Mouse (Mus musculus): ENCODE data around the gene Il11ra2. TPM values are rescaled to one million over a fixed set of nuclear protein-coding genes. Genes with fewer than 3 reads are reported as not detected.

Gene Il11ra2
- polyA plus RNA-seq (2017; shearing (Covaris generic)) = not detected

GRCm38 (mm10) chr4:42661793-42662192 lies at the start of gene Il11ra2:
TSS of gene Il11ra2 (minus strand) at chr4:42661893.

GRCm38 (mm10) chr4:42654951-42655350 lies 6.7 kb downstream of the Il11ra2 start, which contains the start of gene Ccl27b:
TSS of gene Ccl27b (plus strand) at chr4:42655251.

DNA sequence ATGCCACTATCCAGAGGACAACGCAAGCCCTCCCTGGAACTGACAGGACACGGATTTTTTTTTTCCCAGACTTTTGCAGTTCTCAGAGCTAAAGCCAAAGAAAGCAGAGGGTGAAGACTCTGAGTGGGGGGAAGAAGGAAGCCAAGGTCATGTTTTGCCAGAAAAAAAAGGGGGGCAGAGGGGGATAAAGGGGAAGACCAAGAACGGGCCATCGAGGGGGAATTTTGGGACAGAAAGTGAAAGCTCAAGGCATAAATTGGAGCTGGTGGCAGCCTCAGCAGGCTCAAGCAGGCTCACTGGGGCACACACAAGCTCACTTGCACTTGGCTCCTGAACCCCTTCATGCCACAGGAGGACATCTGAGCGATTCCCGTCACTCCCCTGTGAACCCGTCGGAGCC lies 32.3 kb downstream of the Il11ra2 start, which contains the start of gene Gm2564:
Gene Gm2564, plus strand, starts transcription at position 301 of the 400 bp plus-strand sequence.

GRCm38 (mm10) chr4:42611895-42612294 lies 49.8 kb downstream of the Il11ra2 start, which contains the start of gene Gm10591:
TSS of gene Gm10591 (plus strand) at chr4:42612195.

Other genes with a start within 250 kb of the Il11ra2 start
- gene Gm21586, start 222.5 kb downstream of the Il11ra2 start, polyA plus RNA-seq (2017; shearing (Covaris generic)) = not detected
- not detected for gene Gm2163, start 195.1 kb downstream of the Il11ra2 start, polyA plus RNA-seq (2017; shearing (Covaris generic))
- not detected for gene Fam205a2, start 133.7 kb downstream of the Il11ra2 start, polyA plus RNA-seq (2017; shearing (Covaris generic))
- not detected for gene Gm10591, start 49.7 kb downstream of the Il11ra2 start, polyA plus RNA-seq (2017; shearing (Covaris generic))
- under 1 TPM in 1 of 2 experiments, not detected in 1; 0.95 TPM for gene Gm2564, start 32.2 kb downstream of the Il11ra2 start, polyA plus RNA-seq (2017; shearing (Covaris generic))
- gene Ccl27b, start 6.6 kb downstream of the Il11ra2 start, polyA plus RNA-seq (2017; shearing (Covaris generic)) = not detected
- gene 4930578G10Rik, start 73.7 kb upstream of the Il11ra2 start, polyA plus RNA-seq (2017; shearing (Covaris generic)) = under 1 TPM in 1 of 2 experiments, not detected in 1; 0.54 TPM
- not detected for gene Ccl19, start 94.7 kb upstream of the Il11ra2 start, polyA plus RNA-seq (2017; shearing (Covaris generic))
- gene Ccl21a, start 112.1 kb upstream of the Il11ra2 start, polyA plus RNA-seq (2017; shearing (Covaris generic)) = 1 to 10 TPM in 1 of 2 experiments, under 1 TPM in 1; 0.48 to 9.3 TPM
- not detected for gene Fam205a1, start 192.0 kb upstream of the Il11ra2 start, polyA plus RNA-seq (2017; shearing (Covaris generic))
- under 1 TPM in 1 of 2 experiments, not detected in 1; 0.10 TPM for gene Gm12394, start 194.9 kb upstream of the Il11ra2 start, polyA plus RNA-seq (2017; shearing (Covaris generic))
- not detected for gene Fam205c, start 212.3 kb upstream of the Il11ra2 start, polyA plus RNA-seq (2017; shearing (Covaris generic))